Comparison of ENCODE assay signal across 9 mouse cellular contexts in the genomic region with DNA sequence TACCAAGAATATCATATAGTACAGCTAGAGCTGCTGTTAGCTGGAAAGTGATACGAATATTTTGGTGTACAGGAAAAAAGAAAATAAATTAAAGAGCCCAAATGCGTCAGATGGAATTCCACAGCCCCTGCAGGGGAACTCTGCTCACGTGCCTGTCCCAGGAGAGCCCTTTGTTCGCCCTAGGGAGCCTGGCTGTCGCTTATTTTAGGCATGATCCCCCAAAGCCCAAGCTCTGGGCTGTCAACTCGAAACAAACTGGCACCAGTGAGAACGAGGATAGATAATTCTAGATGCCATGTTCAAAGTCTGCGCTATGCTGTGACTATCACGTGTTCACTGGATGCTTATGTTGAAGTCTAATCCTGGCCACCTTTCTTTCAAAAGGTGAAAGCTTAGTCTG. TPM values are rescaled to one million over a fixed set of nuclear protein-coding genes. Genes with fewer than 3 reads are reported as not detected.
DNase-seq lines count a peak whose midpoint lies in the region; ATAC-seq lines count a peak whose summit lies in the region.
"Had no signal": no experiment of that assay in that cellular context is flagged by ENCODE, and none has a peak within 500 bp of the region (broad histone marks: within the 10 kb centered on the region; RNA-seq: fewer than 3 reads in every experiment).

No protein-coding gene starts in this region.

- peaks cover 7% of the 10 kb centered on the region for H3K27me3 ChIP-seq in forebrain, embryonic 11.5 days (ENCODE audit: control insufficient read depth, insufficient read depth, low read length)
- peaks cover 48% of the 10 kb centered on the region for H3K27me3 ChIP-seq in intestine, embryonic 16.5 days (replicated peaks; ENCODE audit: control insufficient read depth, insufficient read depth, low read length)
- H3K27me3 ChIP-seq in stomach, embryonic 15.5 days (replicated peaks): peaks cover 43% of the 10 kb centered on the region

- H3K4me3 ChIP-seq in forebrain, embryonic 11.5 days (ENCODE audit: low read depth, low read length): peak overlapping the region; percentile 64
- no peak overlapping the region for H3K4me3 ChIP-seq in intestine, embryonic 16.5 days (ENCODE audit: low read length)
- no peak overlapping the region for H3K4me3 ChIP-seq in stomach, embryonic 15.5 days (replicated peaks)

- peaks cover 23% of the 10 kb centered on the region; the same call in 1 of the 2 replicates for H3K4me1 ChIP-seq in forebrain, embryonic 11.5 days (replicated peaks; ENCODE audit: control insufficient read depth, insufficient read depth, low read length)
- peaks cover 20% of the 10 kb centered on the region for H3K4me1 ChIP-seq in intestine, embryonic 16.5 days (ENCODE audit: control insufficient read depth, insufficient read depth, low read length)
- H3K4me1 ChIP-seq in stomach, embryonic 15.5 days: peaks cover 28% of the 10 kb centered on the region

- H3K27ac ChIP-seq in forebrain, embryonic 11.5 days (ENCODE audit: low read depth, low read length): peak overlapping the region; percentile 67
- no peak overlapping the region for H3K27ac ChIP-seq in intestine, embryonic 16.5 days (ENCODE audit: low read length)
- no peak overlapping the region for H3K27ac ChIP-seq in stomach, embryonic 15.5 days
- H3K27ac ChIP-seq: limb, embryonic 15.5 days had no signal

- peak; percentile 24 for DNase-seq in left cerebral cortex, postnatal 4 days
- DNase-seq in left cerebral cortex, postnatal 14 days (ENCODE audit: low spot score in 2 of 2): no peak
- peak; percentile 69 for DNase-seq in forebrain, embryonic 11.5 days (ENCODE audit: low spot score)
- DNase-seq in frontal cortex, adult 2 months (ENCODE audit: extremely low spot score in 1 of 2, low spot score in 1 of 2): no peak

- H3K4me2 ChIP-seq in forebrain, embryonic 11.5 days (ENCODE audit: low read depth, low read length, severe bottlenecking): peak overlapping the region; percentile 94
- peak overlapping the region; percentile 56; the same call in 1 of the 2 replicates for H3K4me2 ChIP-seq in intestine, embryonic 16.5 days (ENCODE audit: low read depth, low read length)
- peak overlapping the region; percentile 85 for H3K4me2 ChIP-seq in stomach, embryonic 15.5 days

- WGBS in forebrain, embryonic 11.5 days: 4% methylated on average over 9 of the region's 9 CpGs
- 10% methylated on average over 9 of the region's 9 CpGs for WGBS in intestine, embryonic 16.5 days
- WGBS in stomach, embryonic 15.5 days: 10% methylated on average over 9 of the region's 9 CpGs

- intact Hi-C loops in left cerebral cortex, postnatal 4 days (cut with DNase I): no loop called here
- intact Hi-C loops in left cerebral cortex, postnatal 14 days (cut with DNase I): no loop called here

- H3K9ac ChIP-seq in forebrain, embryonic 11.5 days (ENCODE audit: low read length): peak overlapping the region; percentile 31
- H3K9ac ChIP-seq in intestine, embryonic 16.5 days (ENCODE audit: low read depth, low read length): no peak overlapping the region
- no peak overlapping the region for H3K9ac ChIP-seq in stomach, embryonic 15.5 days
- H3K9ac ChIP-seq: limb, embryonic 15.5 days had no signal

- ATAC-seq in forebrain, embryonic 11.5 days (replicated peaks; ENCODE audit: low FRiP score): peak; percentile 42
- ATAC-seq in intestine, embryonic 16.5 days: no peak
- ATAC-seq in stomach, embryonic 15.5 days (ENCODE audit: insufficient read depth, low FRiP score, low read depth): no peak
- no peak for ATAC-seq in erythroblast, adult 5-6 weeks (replicated peaks; ENCODE audit: low FRiP score, poor library complexity, severe bottlenecking)

- no peaks in the 10 kb centered on the region for H3K9me3 ChIP-seq in forebrain, embryonic 11.5 days (ENCODE audit: control insufficient read depth, low read length)
- no peaks in the 10 kb centered on the region for H3K9me3 ChIP-seq in intestine, embryonic 16.5 days (ENCODE audit: control insufficient read depth, low read length)
- H3K9me3 ChIP-seq in stomach, embryonic 15.5 days: no peaks in the 10 kb centered on the region
- H3K9me3 ChIP-seq: limb, embryonic 15.5 days had no signal

- no peaks in the 10 kb centered on the region for H3K36me3 ChIP-seq in forebrain, embryonic 11.5 days (ENCODE audit: control insufficient read depth, insufficient read depth, low read length)
- H3K36me3 ChIP-seq in intestine, embryonic 16.5 days (ENCODE audit: control insufficient read depth, insufficient read depth, low read length): no peaks in the 10 kb centered on the region
- no peaks in the 10 kb centered on the region for H3K36me3 ChIP-seq in stomach, embryonic 15.5 days
- H3K36me3 ChIP-seq: limb, embryonic 15.5 days had no signal

RNA-seq across cellular contexts. Expression of a gene that starts 0.9 kb away (rescaled TPM):
- total RNA-seq in left cerebral cortex, postnatal 4 days (2021): 100 to 1,000 TPM; 157 to 163 TPM
- 100 to 1,000 TPM; 218 to 226 TPM for total RNA-seq in left cerebral cortex, postnatal 14 days (2021)
- polyA plus RNA-seq in forebrain, embryonic 11.5 days (2014; fragmentation: Nextera tagmentation; extraction: Ambion mirVana): 8.3 and 10.7 TPM in 2 replicates
- 0.07 and 0.16 TPM in 2 replicates for polyA plus RNA-seq in intestine, embryonic 16.5 days (2015; fragmentation: Nextera tagmentation; extraction: Ambion mirVana)
- polyA plus RNA-seq in stomach, embryonic 15.5 days (2015; fragmentation: Nextera tagmentation; extraction: Ambion mirVana): 0.35 and 0.41 TPM in 2 replicates
- not detected in 2 replicates for total RNA-seq in erythroblast, adult 5-6 weeks (2015; ENCODE audit: low replicate concordance)
- total RNA-seq in erythroblast, adult 5-6 weeks (2017; ENCODE audit: low replicate concordance): not detected in 2 replicates
- polyA plus RNA-seq in frontal cortex, adult 2 months (2012; rRNA removed): 70.4 and 71.6 TPM in 2 replicates
- total RNA-seq: neutrophil, adult 5-6 weeks had no signal

Comparison
In these comparisons a context has a peak if more than half of its experiments do, and no peak if none do; other contexts are left out.
1. DNase-seq: peak in left cerebral cortex, postnatal 4 days (single experiment) and forebrain, embryonic 11.5 days (single experiment); none in left cerebral cortex, postnatal 14 days (0 of 2) and frontal cortex, adult 2 months (0 of 2).
2. Peak in every context shown above with its lines, with median percentiles within 50 percentile points of each other: H3K4me2 ChIP-seq.